Mouse (Mus musculus) fat pad, adult 2 months (tissue): ENCODE data around the gene Prkca.

Experiments used
- DNase-seq: peaks from one replicate; pipeline ENCODE4 v3.0.0-alpha.2; 2011; ENCODE audit warnings: low read depth, low spot score; ENCODE audit errors: extremely low read depth

Prkca gene

GRCm38 (mm10) chr11:107966229-107966628 is 377.5 kb downstream of the Prkca start:
- no peak for DNase-seq

- DNase-seq = no peak
Observed at GRCm38 (mm10) chr11:107965449-107965848, 378.3 kb downstream of the Prkca start.

- no peak for DNase-seq
Observed at GRCm38 (mm10) chr11:107957566-107958350, 386.0 kb downstream of the Prkca start.

- DNase-seq = no peak
Observed at GRCm38 (mm10) chr11:107955191-107956062, 388.3 kb downstream of the Prkca start.

GRCm38 (mm10) chr11:107951431-107951830 is 392.3 kb downstream of the Prkca start:
- DNase-seq = no peak

- no peak for DNase-seq
Observed at GRCm38 (mm10) chr11:107950658-107951057, 393.1 kb downstream of the Prkca start.

GRCm38 (mm10) chr11:107950211-107950610 is 393.5 kb downstream of the Prkca start:
- DNase-seq = no peak

- no peak for DNase-seq
Observed at GRCm38 (mm10) chr11:107947951-107948350, 395.8 kb downstream of the Prkca start.

- no peak for DNase-seq
Observed at GRCm38 (mm10) chr11:107946823-107947222, 396.9 kb downstream of the Prkca start.

GRCm38 (mm10) chr11:107936929-107937328 is 406.8 kb downstream of the Prkca start:
- DNase-seq = no peak

- DNase-seq = no peak
Observed at GRCm38 (mm10) chr11:107931721-107932120, 412.0 kb downstream of the Prkca start.

GRCm38 (mm10) chr11:107931288-107931687 is 412.4 kb downstream of the Prkca start:
- no peak for DNase-seq

GRCm38 (mm10) chr11:107929712-107930111 is 414.0 kb downstream of the Prkca start:
- no peak for DNase-seq

- DNase-seq = no peak
Observed at GRCm38 (mm10) chr11:107919852-107920508, 423.7 kb downstream of the Prkca start.

- DNase-seq = no peak
Observed at GRCm38 (mm10) chr11:107917721-107918235, 425.9 kb downstream of the Prkca start.

GRCm38 (mm10) chr11:107914634-107915226 is 429.0 kb downstream of the Prkca start, which contains the start of gene Cacng5:
Gene Cacng5, minus strand, starts transcription at chr11:107915055.
- no peak for DNase-seq

GRCm38 (mm10) chr11:107913317-107913716 is 430.4 kb downstream of the Prkca start:
- no peak for DNase-seq

- no peak for DNase-seq
Observed at GRCm38 (mm10) chr11:107905364-107905763, 438.4 kb downstream of the Prkca start.

- DNase-seq = no peak
Observed at GRCm38 (mm10) chr11:107903966-107904605, 439.6 kb downstream of the Prkca start.

GRCm38 (mm10) chr11:107900470-107900869 is 443.3 kb downstream of the Prkca start:
- DNase-seq = no peak
